Mouse (Mus musculus) thymus, adult 2 months (tissue): Measurements from ENCODE around the gene Rimklb.

Experiments used
- CTCF ChIP-seq: fragments of 200-500 bp; IDR thresholded peaks from 2 replicates; pipeline ENCODE4 v1.5.1; 2012; ENCODE audit warnings: mild to moderate bottlenecking, control low read depth, low read length, moderate library complexity, borderline replicate concordance; ENCODE audit not compliant: control insufficient read depth, poor library complexity, insufficient read depth; ENCODE audit errors: extremely low read depth
- POLR2A ChIP-seq: fragments of 200-500 bp; IDR thresholded peaks from 2 replicates; pipeline ENCODE4 v1.6.1; 2012; ENCODE audit warnings: mild to moderate bottlenecking, low read length, control low read depth, moderate library complexity; ENCODE audit not compliant: control insufficient read depth, poor library complexity, insufficient read depth; ENCODE audit errors: extremely low read depth

- TF ChIP-seq POLR2A (no peak), CTCF (no peak)
These were observed 53.3 kb downstream of the Rimklb start for GRCm38 (mm10) chr6:122445215-122445614.
